Mouse (Mus musculus) liver, postnatal 0 days (tissue): ENCODE results near the gene Ldb3.

Source experiments
- CTCF ChIP-seq: sonication (generic); IDR thresholded peaks from 2 replicates; pipeline ENCODE4 v1.5.1; 2016; ENCODE audit warnings: antibody characterized with exemption, low read depth
- EP300 ChIP-seq: IDR thresholded peaks from 2 replicates; pipeline ENCODE4 v1.6.1; 2016; ENCODE audit warnings: antibody characterized with exemption, low read depth, mild to moderate bottlenecking

DNA sequence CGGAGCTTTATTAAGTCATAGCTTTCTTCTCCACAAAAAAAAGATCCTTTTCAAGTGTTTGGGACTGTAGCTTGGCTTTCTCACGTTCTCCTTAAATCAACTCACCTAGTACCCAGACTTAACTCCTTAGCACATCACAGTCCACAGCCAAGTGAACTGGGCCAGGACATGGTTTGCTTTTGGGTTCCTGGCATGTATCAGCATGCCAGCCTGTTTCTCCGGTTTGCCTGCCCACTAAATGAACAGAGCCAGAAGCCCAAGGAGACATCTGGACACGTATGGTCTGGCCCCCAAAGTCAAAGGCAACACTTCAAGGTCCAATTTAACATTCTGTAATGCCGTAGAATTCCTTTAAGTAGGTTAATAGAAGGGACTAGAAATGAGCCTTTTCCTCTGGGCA is 84.1 kb downstream of the Ldb3 start:
- TF ChIP-seq CTCF (no peak), EP300 (no peak)
